Mouse (Mus musculus) small intestine, adult 2 months (tissue): ENCODE results near the gene Sgsh. TPM values are rescaled to one million over a fixed set of nuclear protein-coding genes. Genes with fewer than 3 reads are reported as not detected.

ENCODE experiments used
- H3K27ac ChIP-seq: fragments of 200-500 bp; 2 replicates; pipeline ENCODE4 v1.5.1; 2012; ENCODE audit warnings: low read depth, low read length, control low read depth, inconsistent platforms; ENCODE audit not compliant: insufficient read depth
- H3K27me3 ChIP-seq: fragments of 200-500 bp; 2 replicates; pipeline ENCODE4 v1.6.1; 2012; ENCODE audit warnings: mild to moderate bottlenecking, moderate library complexity, low read length, inconsistent platforms; ENCODE audit not compliant: control insufficient read depth, insufficient read depth
- H3K36me3 ChIP-seq: fragments of 200-500 bp; 2 replicates; pipeline ENCODE4 v1.6.1; 2012; ENCODE audit warnings: mild to moderate bottlenecking, low read length, control low read depth, inconsistent platforms; ENCODE audit not compliant: control insufficient read depth, insufficient read depth
- H3K4me1 ChIP-seq: fragments of 200-500 bp; 2 replicates; pipeline ENCODE4 v1.6.1; 2012; ENCODE audit warnings: low read length, inconsistent platforms, mixed read lengths; ENCODE audit not compliant: control insufficient read depth, insufficient read depth, insufficient read length
- H3K4me3 ChIP-seq: fragments of 200-500 bp; 2 replicates; pipeline ENCODE4 v1.5.1; 2012; ENCODE audit warnings: low read depth, mild to moderate bottlenecking, control low read depth, inconsistent platforms, low read length, moderate library complexity
- CTCF ChIP-seq: fragments of 200-500 bp; IDR thresholded peaks from 2 replicates; pipeline ENCODE4 v1.5.1; 2012; ENCODE audit warnings: low read depth, mild to moderate bottlenecking, control low read depth, inconsistent platforms, low read length, moderate library complexity, mixed read lengths; ENCODE audit not compliant: insufficient replicate concordance, insufficient read length; ENCODE audit errors: extremely low read depth
- POLR2A ChIP-seq: fragments of 200-500 bp; IDR thresholded peaks from 2 replicates; pipeline ENCODE4 v1.6.1; 2012; ENCODE audit warnings: low read depth, mild to moderate bottlenecking, control low read depth, inconsistent platforms, low read length, moderate library complexity
- WGBS: fragments of 180-500 bp; shearing (Covaris S2); methylation state at CpG from one replicate; pipeline ENCODE4 v1.1.7; 2018; 5-methylcytosine and 5-hydroxymethylcytosine counted together
- polyA plus RNA-seq: library from polyadenylated mRNA; depleted of rRNA; stranded (reverse); fragments of >200 nt; gene quantifications from 2 replicates; pipeline ENCODE4 v1.2.3, GENCODE M21; 2012

Gene Sgsh
- polyA plus RNA-seq, 1 experiment: 19.2 TPM

DNA sequence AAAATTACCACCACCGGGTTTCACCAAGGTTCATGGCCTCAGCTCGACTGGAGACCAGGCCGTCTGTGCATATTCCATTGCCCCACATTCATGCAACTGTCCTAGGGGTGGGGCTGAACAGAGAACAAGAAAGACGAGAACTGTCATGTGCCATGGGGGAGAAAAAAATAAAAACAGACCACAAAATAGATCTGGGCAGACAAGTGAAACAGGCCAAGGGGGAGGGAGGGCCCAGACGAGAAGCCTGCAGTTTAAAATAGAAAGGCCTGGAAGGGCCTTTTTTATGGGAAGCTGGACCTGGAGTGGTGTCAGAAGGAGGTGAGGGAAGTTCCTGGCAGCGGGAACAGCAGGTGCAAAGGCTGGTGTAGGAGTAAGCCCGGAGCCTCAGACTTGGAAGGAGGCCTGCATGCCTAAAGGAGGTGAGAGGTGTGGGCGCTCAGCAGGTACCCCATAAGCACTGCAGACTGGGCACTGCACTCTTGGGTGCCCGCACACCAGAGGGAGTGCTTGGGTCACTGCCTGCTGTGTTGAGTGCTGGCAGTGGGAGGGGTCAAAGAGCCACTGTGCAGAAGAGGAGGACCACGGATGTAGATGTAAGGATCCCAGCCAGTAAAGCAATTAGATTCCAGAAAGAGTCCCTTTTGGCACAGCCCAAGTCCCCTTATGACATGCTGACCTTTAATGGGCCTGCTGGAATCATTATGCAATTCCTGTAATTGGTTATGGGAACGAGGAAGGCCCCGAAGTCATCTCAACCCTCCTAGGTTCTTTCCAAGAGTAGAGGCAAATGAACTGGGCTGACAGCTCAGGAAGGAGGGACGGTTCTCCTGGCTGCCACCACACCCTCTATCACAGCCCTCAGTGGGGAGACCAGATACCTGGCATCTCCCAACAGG lies 48.3 kb downstream of the Sgsh start:
- Histone ChIP-seq H3K4me1 (no peaks in the 10 kb centered on the region), H3K27me3 (no peaks in the 10 kb centered on the region), H3K4me3 (no peak overlapping the region), H3K36me3 (no peaks in the 10 kb centered on the region), H3K27ac (no peak overlapping the region)
- WGBS: 52% methylated on average over 13 of the region's 13 CpGs
- TF ChIP-seq CTCF (no peak), POLR2A (no peak)

DNA sequence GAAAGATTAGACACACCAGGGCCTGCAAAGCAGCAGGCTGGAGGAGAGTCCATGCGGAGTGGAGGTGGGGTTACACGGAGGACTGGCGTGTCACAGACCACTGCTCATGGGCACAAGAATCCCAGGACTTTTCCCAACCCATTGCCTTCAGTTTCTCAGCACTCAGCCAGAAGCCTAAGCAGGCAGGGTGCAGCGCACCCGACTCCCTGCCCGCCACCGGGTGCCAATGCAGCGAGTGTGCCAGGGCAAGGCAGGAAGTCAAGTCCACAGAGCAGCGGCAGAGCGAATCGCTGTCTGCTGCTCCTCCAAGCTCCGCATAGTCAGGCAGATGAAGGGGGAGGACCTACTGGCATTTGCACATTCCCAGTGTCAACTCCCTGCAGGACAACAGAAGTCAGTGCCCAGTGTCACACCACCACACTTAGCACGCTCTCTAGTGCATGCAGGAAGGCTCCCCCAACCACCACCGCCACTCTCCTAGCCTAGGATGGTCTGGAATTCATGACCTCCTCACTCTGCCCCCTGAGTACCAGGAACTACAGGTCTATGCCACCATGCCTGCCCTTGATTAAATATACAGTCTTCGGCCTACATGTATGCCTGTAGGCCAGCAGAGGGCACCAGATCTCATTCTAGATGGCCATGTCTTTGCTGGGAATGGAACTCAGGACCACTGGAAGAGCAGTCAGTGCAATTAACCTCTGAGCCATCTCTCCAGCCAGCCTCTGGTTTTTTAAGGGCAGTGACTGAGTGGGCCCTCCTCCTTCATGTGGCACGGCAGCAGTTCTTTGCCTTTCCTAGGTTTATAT lies 50.2 kb downstream of the Sgsh start:
- Histone ChIP-seq H3K27me3 (no peaks in the 10 kb centered on the region), H3K4me3 (no peak overlapping the region), H3K36me3 (no peaks in the 10 kb centered on the region), H3K4me1 (no peaks in the 10 kb centered on the region), H3K27ac (no peak overlapping the region)
- TF ChIP-seq POLR2A (no peak), CTCF (peak; percentile 65; the same call in 1 of the 2 replicates)
- 50% methylated on average over 16 of the region's 16 CpGs for WGBS

DNA sequence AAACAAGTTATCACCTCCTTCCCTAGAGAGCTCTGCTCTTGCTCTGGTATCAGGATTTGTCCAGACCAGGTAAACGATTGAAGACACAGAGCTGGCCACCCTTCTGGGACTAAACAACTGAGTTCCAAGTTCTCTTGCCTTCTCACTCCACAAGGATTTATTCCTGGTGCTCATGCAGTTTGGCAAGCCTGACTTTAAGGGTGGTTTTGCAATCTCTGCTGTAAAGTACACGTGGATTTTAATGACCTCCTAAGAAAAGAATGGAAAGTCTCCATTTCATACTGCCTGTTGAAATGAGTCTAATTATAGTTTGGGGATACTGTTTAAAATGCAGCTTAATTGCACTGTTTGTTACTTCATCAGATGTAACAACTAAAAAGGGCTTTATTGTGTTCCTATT lies 54.4 kb downstream of the Sgsh start:
- TF ChIP-seq POLR2A: no peak
- no peak for TF ChIP-seq CTCF
- H3K4me3 ChIP-seq: no peak overlapping the region
- 0 out of 2 replicates have a peak, but pooled peaks cover 6% of the 10 kb centered on the region for H3K4me1 ChIP-seq
- no peaks in the 10 kb centered on the region for H3K27me3 ChIP-seq
- peaks cover 17% of the 10 kb centered on the region for H3K36me3 ChIP-seq
- 12% methylated on average over 2 of the region's 2 CpGs for WGBS
- no peak overlapping the region for H3K27ac ChIP-seq

DNA sequence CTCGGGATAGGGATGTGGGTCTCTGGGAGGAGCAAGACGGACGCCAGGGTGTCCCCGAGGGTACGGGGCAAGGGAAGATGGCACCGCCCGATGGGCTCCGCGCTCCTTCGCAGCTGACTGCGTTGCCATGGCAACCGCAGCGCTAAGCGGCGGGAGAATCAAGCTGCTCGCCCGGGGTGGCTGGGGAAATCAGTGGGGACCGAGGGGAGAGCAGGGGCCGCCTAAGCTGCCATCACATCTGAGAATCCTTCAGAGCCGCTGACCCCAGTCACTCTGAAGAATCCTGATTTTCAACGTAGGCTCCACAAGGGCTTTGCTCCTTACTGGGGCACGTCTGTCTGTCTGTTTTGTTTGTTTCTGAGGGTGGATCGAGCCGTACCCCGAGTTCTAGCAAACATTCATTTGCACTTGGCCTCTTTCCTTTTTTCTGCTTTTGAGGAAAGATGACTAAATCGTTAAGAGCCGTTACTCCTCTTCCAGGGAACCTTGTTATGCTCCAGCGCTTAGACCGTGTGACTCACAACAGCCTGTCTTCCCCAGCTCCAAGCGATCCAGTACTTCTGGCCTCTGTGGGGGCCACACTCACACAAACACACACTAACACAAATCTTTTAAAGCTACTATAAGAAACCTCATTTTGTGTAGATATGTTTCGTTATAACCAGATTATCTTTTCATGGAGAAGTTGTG lies 54.9 kb downstream of the Sgsh start:
- no peaks in the 10 kb centered on the region for H3K27me3 ChIP-seq
- H3K4me3 ChIP-seq: peak overlapping the region; percentile 72
- 0 out of 2 replicates have a peak, but pooled peaks cover 6% of the 10 kb centered on the region for H3K4me1 ChIP-seq
- no peak overlapping the region for H3K27ac ChIP-seq
- TF ChIP-seq CTCF (no peak), POLR2A (no peak)
- WGBS: 2% methylated on average over 31 of the region's 31 CpGs
- H3K36me3 ChIP-seq: peaks cover 22% of the 10 kb centered on the region

DNA sequence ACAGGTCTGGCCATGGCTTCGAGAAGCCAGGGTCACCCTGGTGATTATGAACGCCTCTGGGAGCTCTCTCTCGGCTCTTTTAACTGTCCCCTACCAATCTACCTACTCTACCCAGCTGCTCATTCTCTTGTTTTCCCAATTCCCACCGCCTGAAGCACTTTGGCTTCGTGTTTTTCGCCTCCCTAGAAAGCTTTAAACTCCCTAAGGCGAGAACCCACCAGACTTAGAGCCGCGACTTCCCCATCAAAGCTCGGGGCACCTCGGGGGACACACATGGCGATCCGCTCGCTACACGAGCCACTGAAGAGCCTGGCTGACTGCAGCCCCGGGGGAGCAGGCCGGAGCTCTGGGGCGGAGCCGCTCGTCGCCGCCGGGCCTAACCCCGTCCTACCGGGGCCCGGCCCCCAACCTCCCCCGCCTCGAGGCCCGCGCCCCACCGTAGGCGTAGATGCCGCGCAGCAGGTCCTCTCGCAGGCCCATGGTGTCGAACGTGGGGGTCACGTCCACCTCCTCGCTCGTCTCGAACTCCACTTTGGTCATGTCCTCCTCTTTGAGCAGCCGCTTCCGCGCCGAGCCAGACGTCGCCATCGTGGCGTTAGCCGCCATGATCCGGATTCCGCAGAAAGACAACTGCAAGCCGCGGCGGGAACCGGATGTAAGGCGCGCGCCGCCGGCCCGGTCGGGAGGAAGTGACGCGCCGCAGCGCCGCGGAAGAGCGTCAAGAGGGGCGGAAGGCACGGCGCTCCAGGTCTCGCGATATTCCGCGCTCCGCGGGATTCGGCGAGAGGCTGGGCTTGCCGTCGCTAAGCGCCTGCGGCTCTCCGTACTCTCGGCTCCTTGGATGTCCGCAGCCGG lies 55.7 kb downstream of the Sgsh start, which contains the start of gene Eif4a3:
Gene Eif4a3 (minus strand): TSS at position 699 of the 855 bp plus-strand sequence.
- H3K4me3 ChIP-seq: peak within 1 kb of the TSS; percentile 72
- WGBS: under 1% methylated on average over 89 of the region's 89 CpGs
- H3K36me3 ChIP-seq: peaks cover 29% of the 10 kb centered on the region
- H3K4me1 ChIP-seq: 0 out of 2 replicates have a peak, but pooled peaks cover 6% of the 10 kb centered on the region
- H3K27ac ChIP-seq: 0 out of 2 replicates have a peak within 1 kb of the TSS, but pooled peaks have one; percentile 18
- no peak; the same call in 1 of the 2 replicates for TF ChIP-seq POLR2A
- no peak for TF ChIP-seq CTCF
- no peaks in the 10 kb centered on the region for H3K27me3 ChIP-seq

DNA sequence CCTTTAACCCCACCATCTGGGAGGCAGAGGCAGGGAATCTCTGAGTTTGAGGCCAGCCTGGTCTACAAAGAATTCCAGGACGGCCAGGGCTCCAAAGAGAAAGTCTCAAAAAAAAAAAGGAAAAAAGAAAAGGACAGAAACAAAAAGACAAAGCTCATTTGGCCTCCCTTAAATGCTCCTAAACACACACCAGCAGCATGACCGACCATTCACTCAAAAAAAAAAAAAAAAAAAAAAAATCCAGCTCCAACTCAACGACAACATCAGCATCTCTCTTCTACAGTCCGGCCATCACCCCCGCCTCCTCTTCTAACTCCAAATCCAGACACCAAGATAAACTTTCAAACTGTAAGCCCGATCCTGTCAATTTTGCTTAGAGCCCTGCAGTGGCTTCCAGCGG lies 56.4 kb downstream of the Sgsh start:
- no peak for TF ChIP-seq POLR2A
- TF ChIP-seq CTCF: no peak

More for the DNA sequence above, 56.4 kb downstream of the Sgsh start:
- peaks cover 36% of the 10 kb centered on the region for H3K36me3 ChIP-seq
- H3K27me3 ChIP-seq: no peaks in the 10 kb centered on the region
- WGBS: 5% methylated on average over 7 of the region's 7 CpGs
- 0 out of 2 replicates have a peak, but pooled peaks cover 6% of the 10 kb centered on the region for H3K4me1 ChIP-seq
- no peak overlapping the region for H3K27ac ChIP-seq
- H3K4me3 ChIP-seq: peak overlapping the region; percentile 72
